Mouse (Mus musculus) retina, postnatal 1 day (tissue): ENCODE data around the gene Chst8.
A peak's percentile ranks its signal among the peaks of the same experiment; 100 is the strongest.

Source experiments
- DNase-seq: peaks from one replicate; pipeline ENCODE4 v3.0.0-alpha.2; 2012

The Chst8 gene

GRCm38 (mm10) chr7:34799404-34799771, 13.1 kb downstream of the Chst8 start:
- no peak for DNase-seq

- peak; percentile 52 for DNase-seq
Observed at GRCm38 (mm10) chr7:34798441-34799403, 13.8 kb downstream of the Chst8 start.

DNA sequence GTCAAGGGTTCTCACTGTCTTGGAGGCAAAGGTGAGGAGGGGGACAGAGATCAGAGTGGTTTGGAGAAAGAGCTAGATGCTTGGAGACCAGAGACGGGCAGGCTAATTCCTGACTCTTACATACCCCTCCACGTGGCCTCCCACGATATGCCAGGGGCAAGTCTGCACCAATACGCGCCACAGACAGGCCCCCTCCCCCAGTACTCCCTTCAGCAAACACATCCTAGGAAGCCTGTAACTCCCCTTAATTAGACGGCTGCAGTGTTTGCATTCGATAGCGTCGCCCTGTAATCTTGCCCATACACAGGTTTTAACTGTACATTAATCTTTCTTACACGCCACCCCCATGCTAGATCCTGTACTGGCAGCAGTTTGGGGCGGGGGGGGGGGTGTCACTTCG, 14.5 kb downstream of the Chst8 start:
- peak; percentile 34 for DNase-seq

DNA sequence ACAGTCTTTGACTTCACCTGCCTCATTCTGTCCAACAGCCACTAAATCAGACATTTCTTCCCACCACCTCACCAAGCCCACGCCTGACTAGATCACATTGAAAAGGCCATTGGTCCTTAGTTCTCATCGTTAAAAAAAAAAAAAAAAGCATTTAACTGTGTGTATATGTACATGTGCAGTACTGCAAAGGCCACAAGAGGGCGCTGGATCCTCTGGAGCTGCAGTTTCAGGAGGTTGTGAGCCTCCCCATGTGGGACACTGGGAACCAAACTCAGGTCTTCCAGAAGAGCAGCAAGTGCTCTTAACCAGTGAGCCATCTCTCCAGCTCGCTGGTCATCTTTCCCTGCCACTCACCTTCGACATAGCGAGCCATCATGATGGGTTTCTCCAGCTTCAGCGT, 22.1 kb downstream of the Chst8 start:
- DNase-seq, result no peak

GRCm38 (mm10) chr7:34787171-34787570, 25.3 kb downstream of the Chst8 start:
- DNase-seq, result no peak

DNA sequence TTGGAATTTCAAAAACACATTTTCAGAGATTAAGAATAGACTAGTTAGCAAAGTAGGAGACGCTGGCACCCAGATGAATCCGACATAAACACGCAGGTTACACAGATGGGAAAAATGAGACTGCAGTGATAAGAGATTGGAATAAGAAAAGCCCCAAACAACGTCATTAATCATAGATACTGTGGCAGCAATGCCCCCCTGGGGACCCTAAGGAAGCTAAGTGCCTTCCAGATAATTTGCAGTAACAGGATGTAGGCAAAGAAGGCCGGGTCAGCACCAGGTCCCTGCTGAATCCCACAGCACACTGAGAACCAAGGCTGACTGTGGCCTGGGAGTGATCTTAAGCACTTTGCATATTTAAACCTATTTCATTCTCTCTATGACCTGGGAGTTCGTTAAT, 27.5 kb downstream of the Chst8 start:
- DNase-seq, result no peak

DNA sequence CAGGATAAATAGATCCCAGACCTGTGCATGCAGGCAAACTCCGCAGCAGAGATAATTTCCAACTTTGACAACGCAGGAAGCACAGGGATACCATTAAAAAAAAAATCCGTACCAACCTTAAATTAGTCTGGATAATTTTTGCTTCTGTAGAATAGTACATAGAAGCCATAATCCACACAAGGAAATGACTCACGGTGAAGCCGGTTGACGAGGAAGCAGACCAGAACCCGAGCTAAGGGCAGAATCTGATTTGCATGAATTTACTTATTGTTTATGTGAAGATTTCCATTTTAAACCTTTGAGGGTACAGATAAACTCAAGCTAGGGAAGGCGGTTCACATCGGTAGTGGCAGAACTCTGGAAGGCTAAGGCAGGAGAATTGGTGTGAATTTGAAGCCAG, 28.0 kb downstream of the Chst8 start:
- no peak for DNase-seq

GRCm38 (mm10) chr7:34781988-34782387, 30.5 kb downstream of the Chst8 start:
- no peak for DNase-seq

- DNase-seq, result no peak
Observed at GRCm38 (mm10) chr7:34781217-34781616, 31.3 kb downstream of the Chst8 start.

DNA sequence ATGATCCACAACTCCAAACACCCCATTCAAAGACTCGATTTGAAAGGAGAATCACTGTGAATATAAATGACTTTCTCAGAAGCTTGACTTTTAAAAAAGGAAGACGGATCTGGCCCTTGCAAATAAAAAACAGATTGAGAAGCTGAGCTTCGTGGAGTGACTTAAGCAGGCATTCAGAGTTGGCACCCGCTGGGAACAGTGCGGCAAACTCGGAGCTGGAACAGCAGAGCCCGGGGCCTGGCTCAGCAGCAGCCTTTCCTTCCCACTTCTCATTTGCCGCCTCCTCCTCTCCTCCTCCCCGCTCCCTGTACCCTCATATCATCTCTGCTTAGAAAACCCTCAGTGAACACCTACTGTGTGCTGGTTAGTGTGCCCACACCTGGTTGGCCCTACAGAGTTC, 34.1 kb downstream of the Chst8 start:
- no peak for DNase-seq

DNA sequence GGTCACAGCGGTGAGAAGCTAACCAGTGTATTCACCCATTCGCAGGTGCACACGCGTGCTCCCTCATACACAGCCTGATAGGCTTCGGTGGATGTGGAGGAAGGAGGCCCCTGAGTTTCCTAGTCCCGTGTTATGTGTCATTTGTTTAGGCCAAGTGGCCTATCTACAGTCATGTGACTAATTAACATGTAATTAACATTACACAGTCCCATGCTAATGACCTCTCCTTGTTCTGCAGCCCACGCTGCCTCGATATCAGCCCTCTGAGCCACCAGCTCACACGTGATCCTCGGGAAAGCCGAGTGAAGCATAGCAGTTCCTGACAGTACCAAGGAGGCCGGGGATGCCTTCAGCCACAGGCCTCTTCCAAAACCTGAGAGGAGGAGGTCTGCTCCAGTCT, 36.9 kb downstream of the Chst8 start:
- DNase-seq, result peak; percentile 77

DNA sequence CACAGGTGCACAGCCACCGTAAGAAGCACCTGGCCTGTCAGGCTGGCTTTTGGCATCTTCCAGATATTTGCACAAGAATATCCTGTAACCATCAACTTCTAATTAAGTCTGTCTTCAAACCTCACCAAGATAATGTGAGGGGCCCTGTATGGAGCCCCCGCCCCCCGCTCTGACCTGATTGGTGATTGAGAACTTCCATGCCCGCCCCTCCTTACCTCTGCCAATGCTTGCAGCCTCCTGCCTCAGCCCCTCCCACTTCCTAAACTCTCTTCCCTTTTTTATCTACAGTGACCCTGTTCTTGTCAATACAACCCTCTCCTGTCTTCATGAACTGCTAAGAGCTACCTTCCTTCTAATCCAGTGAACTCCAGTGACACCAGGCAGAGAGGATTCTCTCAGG, 37.6 kb downstream of the Chst8 start:
- no peak for DNase-seq

- DNase-seq, result no peak
Observed at GRCm38 (mm10) chr7:34774020-34774419, 38.5 kb downstream of the Chst8 start.

- peak; percentile 19 for DNase-seq
Observed at GRCm38 (mm10) chr7:34773309-34773708, 39.2 kb downstream of the Chst8 start.

GRCm38 (mm10) chr7:34769531-34769930, 43.0 kb downstream of the Chst8 start:
- no peak for DNase-seq

DNA sequence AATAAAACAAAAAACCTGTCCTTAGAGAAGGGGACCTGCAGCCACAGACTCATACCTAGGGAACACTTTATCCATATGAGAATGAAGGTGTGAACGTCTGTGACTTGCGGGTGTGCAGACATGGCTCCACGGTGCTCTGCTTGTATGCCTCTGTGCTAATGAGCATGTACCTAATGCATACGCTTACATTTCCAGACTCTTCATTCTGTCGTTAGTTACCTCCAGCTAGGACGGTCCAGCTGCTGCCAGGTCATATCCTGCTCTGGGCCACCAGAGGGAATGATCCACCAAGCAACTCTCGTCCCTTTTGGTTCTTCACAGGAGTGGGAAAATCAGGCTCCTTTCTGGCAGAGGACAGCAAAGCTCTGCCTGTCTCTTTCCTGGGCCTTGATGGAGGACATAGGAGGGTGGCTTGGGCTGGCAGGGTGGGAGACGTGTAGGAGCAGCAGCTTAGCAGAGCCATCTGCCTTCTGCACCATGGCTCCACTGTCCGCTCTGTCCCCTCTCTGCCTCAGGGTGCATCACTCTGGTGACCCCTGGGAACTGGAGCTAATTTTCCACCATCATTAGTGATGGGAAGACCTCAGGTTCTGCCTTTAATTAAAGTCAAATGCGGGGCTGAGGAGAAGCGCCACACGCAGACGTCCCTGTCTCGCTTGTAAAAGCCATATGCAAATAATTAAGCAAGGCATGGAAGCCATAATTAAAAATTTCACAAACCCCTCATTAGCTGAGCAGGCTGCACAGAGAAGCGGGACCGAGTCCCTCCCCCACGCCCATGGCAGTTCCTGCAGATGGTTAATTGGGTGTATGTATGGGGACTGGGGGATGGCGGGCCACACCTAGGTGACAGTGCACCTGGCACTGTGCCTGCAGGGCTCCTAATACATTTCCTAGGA, 48.0 kb downstream of the Chst8 start:
- peak; percentile 78 for DNase-seq

DNA sequence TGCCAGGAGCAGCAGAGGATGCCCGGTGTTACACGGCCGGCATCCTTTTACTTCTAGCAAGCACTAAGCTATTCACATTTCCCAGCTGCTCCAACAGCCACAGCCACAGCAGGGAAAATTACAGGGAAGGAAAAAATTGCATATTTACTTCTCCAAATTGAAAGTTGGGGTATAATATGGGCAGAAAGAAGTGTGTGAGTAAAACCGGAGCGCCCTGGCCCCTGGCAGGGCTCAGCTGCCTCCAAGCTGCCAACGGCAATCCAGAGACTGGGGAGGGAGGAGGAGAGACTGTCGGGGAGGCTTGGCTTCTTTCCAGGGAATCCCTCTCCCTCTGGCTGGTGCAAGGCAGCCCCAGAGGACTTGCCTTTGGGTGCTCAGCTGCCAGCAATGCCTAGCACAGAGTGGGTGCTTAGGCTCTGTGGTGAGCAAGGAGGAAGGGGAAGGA, 53.1 kb downstream of the Chst8 start:
- peak; percentile 73 for DNase-seq

DNA sequence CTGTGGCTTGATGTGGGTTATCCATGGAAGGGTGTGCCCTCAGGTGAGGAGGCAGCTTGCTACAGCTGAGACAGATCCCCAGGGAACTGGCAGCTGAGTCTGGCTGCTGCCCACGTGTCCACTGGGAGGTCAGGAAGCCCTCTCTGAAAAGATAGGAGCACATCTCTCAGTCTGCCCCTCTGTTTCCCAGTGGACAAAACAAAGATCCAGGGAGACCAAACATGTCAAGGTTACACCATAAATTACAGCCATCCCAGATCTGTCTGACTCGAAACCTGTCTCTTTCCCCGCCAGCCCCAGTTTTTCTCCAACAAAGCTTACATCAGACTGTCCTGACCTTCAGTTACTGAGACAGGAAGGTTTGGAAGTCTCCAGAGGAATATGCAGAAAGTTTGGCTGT, 53.8 kb downstream of the Chst8 start:
- no peak for DNase-seq

DNA sequence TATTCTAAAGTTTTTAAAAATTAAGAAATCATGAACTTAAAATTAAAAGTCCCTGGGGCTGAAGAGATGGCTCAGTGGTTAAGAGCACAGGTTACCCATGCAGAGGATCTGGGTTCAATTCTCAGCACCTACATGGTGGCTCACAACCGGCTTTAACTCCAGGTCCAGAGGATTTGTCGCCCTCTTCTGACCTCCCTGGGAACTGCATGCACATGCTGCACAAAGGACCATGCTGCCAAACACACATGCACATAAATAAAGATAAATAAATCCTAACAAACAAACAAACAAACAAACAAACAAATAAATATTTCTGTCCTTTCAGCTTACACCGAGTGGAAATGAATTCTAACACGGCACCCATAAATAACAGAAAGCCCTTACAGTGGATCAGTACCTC, 55.0 kb downstream of the Chst8 start:
- no peak for DNase-seq

- peak; percentile 27 for DNase-seq
Observed at GRCm38 (mm10) chr7:34753140-34753886, 59.2 kb downstream of the Chst8 start.

DNA sequence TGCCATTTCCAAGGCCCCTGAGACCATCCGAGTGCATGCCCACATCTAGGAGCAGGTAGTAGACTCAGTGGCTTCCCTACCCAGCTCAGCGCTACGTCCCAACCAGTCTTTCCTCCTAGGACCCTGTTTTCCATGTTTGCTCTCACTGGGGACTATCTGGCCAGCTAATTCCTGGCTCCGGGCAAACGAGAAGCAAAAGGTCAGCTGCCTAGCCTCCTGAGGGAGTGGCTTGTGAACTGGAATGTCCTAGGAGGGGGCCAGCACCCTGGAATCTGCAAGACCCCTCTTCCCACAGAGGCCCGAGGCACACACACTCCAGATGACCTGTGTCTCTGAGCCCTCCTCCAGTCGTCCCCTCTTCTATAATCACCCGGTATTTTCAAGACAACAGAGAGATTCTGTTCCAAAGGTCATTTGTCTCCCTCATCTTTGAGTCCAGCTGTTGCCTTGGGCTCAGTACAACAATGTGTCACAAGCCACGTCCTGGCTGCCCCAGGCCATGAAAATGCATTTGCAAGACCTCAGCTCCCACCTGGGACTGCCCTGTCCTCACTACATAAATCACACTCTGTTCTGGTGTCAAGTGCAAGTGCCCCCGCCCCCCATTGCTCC, 60.3 kb downstream of the Chst8 start:
- DNase-seq, result no peak

DNA sequence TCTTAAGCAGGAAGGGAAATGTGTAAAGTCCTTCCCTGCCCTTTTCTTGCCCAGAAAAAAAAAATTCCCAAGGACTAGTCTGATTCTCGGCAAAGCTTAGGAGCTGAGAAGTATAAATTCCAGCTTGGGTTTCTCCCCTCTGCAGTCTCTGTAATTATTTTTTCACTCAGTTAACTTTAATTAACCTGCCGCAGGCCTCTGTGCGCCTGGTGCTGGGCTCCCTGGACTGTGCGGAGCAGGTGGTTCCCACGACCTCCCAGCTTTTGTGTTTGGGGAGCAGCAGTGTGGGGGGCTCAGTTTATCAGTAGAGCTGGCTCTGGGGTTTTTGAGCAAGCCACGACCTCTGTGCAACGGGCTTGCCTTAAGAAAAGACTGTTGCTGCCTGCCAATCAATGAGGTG, 62.2 kb downstream of the Chst8 start:
- DNase-seq, result no peak

GRCm38 (mm10) chr7:34749753-34750152, 62.8 kb downstream of the Chst8 start:
- peak; percentile 62 for DNase-seq
